Mouse (Mus musculus): ENCODE measurements at regions not wholly inside any gene's neighbourhood (a gene's known extent, or its start where the extent isn't known, plus 50 kb on each side); places are given as distances from the start of the nearest gene placed in this dataset.

DNA sequence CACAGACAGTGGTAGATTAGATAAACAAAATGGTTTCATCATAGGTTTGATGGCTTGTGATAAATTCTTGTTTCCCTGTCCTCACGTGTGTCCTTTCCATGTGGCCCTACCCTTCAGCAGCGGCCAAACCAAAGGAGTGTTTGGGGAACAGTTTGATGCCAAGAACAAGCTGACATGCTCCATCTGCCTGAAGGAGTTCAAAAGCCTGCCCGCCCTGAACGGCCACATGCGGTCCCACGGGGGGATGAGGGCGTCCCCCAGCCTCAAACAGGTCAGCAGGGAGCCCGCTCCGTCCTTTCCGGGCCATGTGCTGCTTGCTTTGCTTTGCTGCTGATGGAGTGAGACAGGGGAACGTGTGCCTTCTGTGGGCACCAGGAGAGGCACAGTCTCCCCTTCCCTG lies 51.0 kb upstream of the Mrps10 start:
- Histone ChIP-seq H3K9me3 (ENCODE audit: control insufficient read depth, low read depth, low read length) (no peaks in the 10 kb centered on the region), H3K27me3 (ENCODE audit: control insufficient read depth, insufficient read depth, low read length) (no peaks in the 10 kb centered on the region), H3K36me3 (ENCODE audit: control insufficient read depth, insufficient read depth, low read length) (peaks cover 49% of the 10 kb centered on the region), H3K4me1 (ENCODE audit: control insufficient read depth, insufficient read depth, low read length) (no peaks in the 10 kb centered on the region), H3K4me2 (replicated peaks; ENCODE audit: low read depth, low read length) (no peak overlapping the region), H3K4me3 (ENCODE audit: low read depth, low read length) (no peak overlapping the region), H3K27ac (ENCODE audit: low read length) (no peak overlapping the region), H3K9ac (replicated peaks; ENCODE audit: low read depth, low read length) (no peak overlapping the region)
- WGBS = 95% methylated on average over 11 of the region's 11 CpGs
- no peak for ATAC-seq (ENCODE audit: insufficient number of reproducible peaks, insufficient read depth, low FRiP score, low read depth)

DNA sequence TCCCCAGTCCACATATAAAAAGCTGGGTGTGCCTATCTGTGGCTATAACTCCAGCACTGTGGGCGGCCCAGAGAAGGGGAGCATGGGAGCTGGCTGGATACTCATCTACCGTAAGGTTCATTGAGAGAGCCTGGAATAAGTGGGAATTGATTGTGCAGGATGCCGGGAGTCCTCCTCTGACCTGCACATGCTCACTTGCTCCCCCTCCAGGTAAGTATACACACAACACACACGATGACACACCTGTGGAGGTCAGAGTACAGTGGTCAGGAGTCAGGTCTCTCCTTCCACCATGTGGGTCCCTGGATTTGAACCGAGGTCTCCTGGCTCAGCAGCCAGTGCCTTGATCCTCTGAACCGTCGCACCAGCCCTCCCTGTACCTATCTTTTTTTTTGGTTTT lies 55.5 kb upstream of the Mrps10 start:
- no peak for ATAC-seq (ENCODE audit: insufficient number of reproducible peaks, insufficient read depth, low FRiP score, low read depth)
- Histone ChIP-seq H3K36me3 (ENCODE audit: control insufficient read depth, insufficient read depth, low read length) (peaks cover 39% of the 10 kb centered on the region), H3K4me1 (ENCODE audit: control insufficient read depth, insufficient read depth, low read length) (no peaks in the 10 kb centered on the region), H3K4me3 (ENCODE audit: low read depth, low read length) (no peak overlapping the region), H3K27ac (ENCODE audit: low read length) (no peak overlapping the region), H3K4me2 (replicated peaks; ENCODE audit: low read depth, low read length) (no peak overlapping the region), H3K9ac (replicated peaks; ENCODE audit: low read depth, low read length) (no peak overlapping the region), H3K27me3 (ENCODE audit: control insufficient read depth, insufficient read depth, low read length) (no peaks in the 10 kb centered on the region), H3K9me3 (ENCODE audit: control insufficient read depth, low read depth, low read length) (no peaks in the 10 kb centered on the region)
- 97% methylated on average over 7 of the region's 7 CpGs for WGBS

DNA sequence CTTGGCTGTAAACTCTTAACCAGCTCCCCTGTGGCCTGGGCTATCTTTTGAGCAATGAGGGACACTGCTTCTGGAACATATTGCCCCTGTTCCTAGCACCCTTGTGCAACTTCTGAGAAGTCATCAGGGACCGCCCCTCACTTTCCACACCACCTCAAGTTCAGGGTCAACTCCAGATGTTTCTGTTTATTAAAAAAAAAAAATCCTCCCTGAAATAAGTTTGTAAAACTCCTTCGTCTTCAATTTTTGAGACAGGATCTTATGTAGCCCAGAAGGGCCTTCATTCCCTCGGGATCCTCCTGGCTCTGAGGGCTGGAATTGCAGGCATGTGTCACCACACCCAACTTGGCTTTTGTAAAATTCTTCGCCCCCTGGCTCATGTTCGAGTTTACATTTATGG lies 57.4 kb upstream of the Mrps10 start:
- no peaks in the 10 kb centered on the region for H3K27me3 ChIP-seq (ENCODE audit: control insufficient read depth, insufficient read depth, low read length)
- 68% methylated on average over 5 of the region's 5 CpGs for WGBS
- no peaks in the 10 kb centered on the region for H3K4me1 ChIP-seq (ENCODE audit: control insufficient read depth, insufficient read depth, low read length)
- H3K27ac ChIP-seq (ENCODE audit: low read length) = no peak overlapping the region
- H3K9me3 ChIP-seq (ENCODE audit: control insufficient read depth, low read depth, low read length) = no peaks in the 10 kb centered on the region
- no peak overlapping the region for H3K4me2 ChIP-seq (replicated peaks; ENCODE audit: low read depth, low read length)
- no peak overlapping the region for H3K9ac ChIP-seq (replicated peaks; ENCODE audit: low read depth, low read length)
- peaks cover 25% of the 10 kb centered on the region for H3K36me3 ChIP-seq (ENCODE audit: control insufficient read depth, insufficient read depth, low read length)
- no peak for ATAC-seq (ENCODE audit: insufficient number of reproducible peaks, insufficient read depth, low FRiP score, low read depth)
- no peak overlapping the region for H3K4me3 ChIP-seq (ENCODE audit: low read depth, low read length)

DNA sequence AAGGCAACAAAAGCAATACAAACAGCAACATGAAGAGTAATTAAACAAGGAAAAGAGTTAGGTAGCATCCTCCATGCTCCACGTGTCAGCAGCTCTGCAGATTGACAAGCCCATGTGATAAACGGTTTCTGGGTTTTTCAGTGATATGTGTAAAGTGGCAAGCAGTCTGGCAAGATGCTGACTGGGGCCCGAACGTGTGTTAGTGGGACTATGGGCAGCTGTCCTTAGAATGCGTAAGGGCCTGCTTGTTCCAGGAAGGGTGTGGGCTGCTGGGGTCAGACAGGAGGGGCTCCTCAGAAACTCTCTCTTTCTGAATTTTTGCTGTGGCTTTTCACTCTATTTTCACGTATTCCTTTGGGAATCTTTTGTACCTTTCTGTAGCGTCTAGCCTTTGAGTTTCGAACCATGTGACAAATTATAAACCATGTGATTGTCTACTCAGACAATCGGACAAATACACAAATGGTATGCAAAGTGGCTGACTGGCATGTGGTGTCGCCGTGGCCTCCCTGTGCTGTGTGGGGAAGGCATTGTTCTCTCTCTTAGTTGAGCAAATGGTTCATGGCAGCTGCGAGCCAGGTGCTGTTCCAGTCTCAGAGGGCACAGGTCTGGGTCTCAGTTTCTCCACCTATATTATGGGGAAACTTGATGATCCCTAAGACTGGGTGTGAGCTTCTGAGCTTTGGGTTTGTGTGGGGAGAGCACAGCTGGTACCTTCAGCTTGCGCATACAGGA lies 62.5 kb upstream of the Mrps10 start:
- 0 out of 2 replicates have a peak, but pooled peaks cover 7% of the 10 kb centered on the region for H3K4me1 ChIP-seq (ENCODE audit: control insufficient read depth, insufficient read depth, low read length)
- no peak overlapping the region for H3K4me2 ChIP-seq (replicated peaks; ENCODE audit: low read depth, low read length)
- H3K27ac ChIP-seq (ENCODE audit: low read length) = no peak overlapping the region
- 78% methylated on average over 13 of the region's 13 CpGs for WGBS
- H3K4me3 ChIP-seq (ENCODE audit: low read depth, low read length) = no peak overlapping the region
- H3K36me3 ChIP-seq (ENCODE audit: control insufficient read depth, insufficient read depth, low read length) = no peaks in the 10 kb centered on the region; the same call in 1 of the 2 replicates
- H3K9ac ChIP-seq (replicated peaks; ENCODE audit: low read depth, low read length) = no peak overlapping the region
- no peak for ATAC-seq (ENCODE audit: insufficient number of reproducible peaks, insufficient read depth, low FRiP score, low read depth)
- H3K27me3 ChIP-seq (ENCODE audit: control insufficient read depth, insufficient read depth, low read length) = no peaks in the 10 kb centered on the region
- no peaks in the 10 kb centered on the region for H3K9me3 ChIP-seq (ENCODE audit: control insufficient read depth, low read depth, low read length)

DNA sequence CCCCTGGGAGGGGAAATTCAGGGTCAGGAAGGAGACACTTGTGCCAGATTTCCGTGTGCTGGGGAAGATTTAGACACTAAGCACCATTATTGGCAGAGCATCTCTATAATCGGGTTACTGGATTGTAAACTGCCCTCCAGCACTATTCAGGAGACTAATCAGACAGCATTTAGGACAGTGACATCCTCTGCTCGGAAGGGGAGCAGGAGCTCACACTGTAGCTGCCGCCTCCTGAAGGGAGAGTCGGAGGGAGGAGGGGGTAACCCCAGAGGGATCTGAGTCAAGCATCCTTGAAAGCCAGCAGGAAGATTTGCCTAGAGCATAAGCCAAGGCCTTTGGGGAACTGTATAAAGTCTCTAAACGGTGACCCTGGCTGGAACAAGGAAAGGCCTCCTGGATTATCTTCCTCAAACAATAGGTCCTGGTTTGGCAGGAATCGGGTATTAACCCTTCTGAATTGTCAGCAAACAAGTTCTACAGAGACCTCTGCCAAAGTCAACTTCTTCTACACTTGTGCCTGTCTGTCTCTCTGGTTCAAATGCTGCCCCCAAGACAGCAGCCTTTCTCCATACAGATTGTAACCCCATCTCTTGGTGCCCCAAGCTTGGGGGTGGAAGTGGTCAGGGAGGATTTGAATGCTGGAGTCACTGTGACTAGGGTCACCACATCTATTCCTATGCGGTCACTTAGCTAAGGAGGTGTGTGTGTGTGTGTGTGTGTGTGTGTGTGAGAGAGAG lies 64.1 kb upstream of the Mrps10 start:
- WGBS = 56% methylated on average over 8 of the region's 8 CpGs
- no peaks in the 10 kb centered on the region for H3K27me3 ChIP-seq (ENCODE audit: control insufficient read depth, insufficient read depth, low read length)
- H3K9me3 ChIP-seq (ENCODE audit: control insufficient read depth, low read depth, low read length) = no peaks in the 10 kb centered on the region
- no peak overlapping the region for H3K4me2 ChIP-seq (replicated peaks; ENCODE audit: low read depth, low read length)
- H3K27ac ChIP-seq (ENCODE audit: low read length) = no peak overlapping the region
- H3K4me1 ChIP-seq (ENCODE audit: control insufficient read depth, insufficient read depth, low read length) = 0 out of 2 replicates have a peak, but pooled peaks cover 7% of the 10 kb centered on the region
- no peak overlapping the region for H3K9ac ChIP-seq (replicated peaks; ENCODE audit: low read depth, low read length)
- ATAC-seq (ENCODE audit: insufficient number of reproducible peaks, insufficient read depth, low FRiP score, low read depth) = no peak
- no peak overlapping the region for H3K4me3 ChIP-seq (ENCODE audit: low read depth, low read length)
- H3K36me3 ChIP-seq (ENCODE audit: control insufficient read depth, insufficient read depth, low read length) = no peaks in the 10 kb centered on the region; the same call in 1 of the 2 replicates

DNA sequence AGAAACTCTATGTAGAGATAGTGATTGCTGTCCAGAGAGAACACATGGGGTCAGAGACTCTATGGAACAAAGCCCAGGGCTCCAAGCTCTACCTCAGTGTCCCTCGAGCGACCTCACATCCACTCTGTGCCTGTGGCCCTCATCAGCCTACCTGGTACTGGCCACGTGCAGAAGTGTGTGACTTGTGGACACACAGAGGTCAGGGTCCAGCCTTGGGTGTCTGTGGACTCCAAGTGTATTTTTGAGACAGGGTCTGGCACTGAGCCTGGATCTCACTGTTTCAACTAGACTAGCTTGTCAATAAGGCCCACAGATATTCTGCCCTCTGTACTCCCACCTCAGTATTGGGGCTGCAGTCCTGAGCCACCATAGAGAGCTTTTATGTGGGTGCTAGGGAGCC lies 65.1 kb upstream of the Mrps10 start:
- Histone ChIP-seq H3K27me3 (ENCODE audit: control insufficient read depth, insufficient read depth, low read length) (no peaks in the 10 kb centered on the region), H3K36me3 (ENCODE audit: control insufficient read depth, insufficient read depth, low read length) (no peaks in the 10 kb centered on the region; the same call in 1 of the 2 replicates), H3K4me3 (ENCODE audit: low read depth, low read length) (no peak overlapping the region), H3K27ac (ENCODE audit: low read length) (no peak overlapping the region), H3K4me1 (ENCODE audit: control insufficient read depth, insufficient read depth, low read length) (0 out of 2 replicates have a peak, but pooled peaks cover 7% of the 10 kb centered on the region), H3K9me3 (ENCODE audit: control insufficient read depth, low read depth, low read length) (no peaks in the 10 kb centered on the region), H3K4me2 (replicated peaks; ENCODE audit: low read depth, low read length) (no peak overlapping the region), H3K9ac (replicated peaks; ENCODE audit: low read depth, low read length) (no peak overlapping the region)
- WGBS = 88% methylated on average over 3 of the region's 3 CpGs
- ATAC-seq (ENCODE audit: insufficient number of reproducible peaks, insufficient read depth, low FRiP score, low read depth) = no peak

DNA sequence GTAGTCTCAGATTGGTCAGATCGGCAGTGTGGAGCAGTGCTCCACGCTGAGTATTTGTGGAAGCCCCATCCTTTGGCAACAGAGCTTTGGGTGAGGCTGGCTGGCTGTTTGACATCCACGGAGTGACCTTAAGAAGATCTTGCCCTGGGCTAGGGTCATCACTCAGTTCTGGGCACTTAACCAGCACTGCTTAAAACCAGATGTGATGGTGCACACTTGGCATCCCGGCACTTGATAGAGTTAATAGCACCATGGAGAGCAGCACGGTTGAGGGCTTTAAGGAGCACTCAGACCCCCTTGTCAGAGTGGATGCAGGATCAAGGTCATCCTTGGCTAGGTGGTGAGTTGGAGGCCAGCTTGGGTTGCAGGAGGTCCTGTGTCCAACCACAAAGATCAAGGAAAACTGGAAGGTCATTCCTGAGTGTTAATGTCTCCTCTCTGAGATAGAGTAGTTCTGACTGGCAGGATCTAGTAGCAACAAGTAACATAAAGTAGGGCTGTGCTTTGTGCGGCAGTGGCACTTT lies 70.2 kb upstream of the Mrps10 start:
- H3K4me2 ChIP-seq (replicated peaks; ENCODE audit: low read depth, low read length) = no peak overlapping the region
- no peak overlapping the region for H3K27ac ChIP-seq (ENCODE audit: low read length)
- no peak for ATAC-seq (ENCODE audit: insufficient number of reproducible peaks, insufficient read depth, low FRiP score, low read depth)
- no peaks in the 10 kb centered on the region for H3K27me3 ChIP-seq (ENCODE audit: control insufficient read depth, insufficient read depth, low read length)
- WGBS = 85% methylated on average over 6 of the region's 6 CpGs
- H3K9me3 ChIP-seq (ENCODE audit: control insufficient read depth, low read depth, low read length) = no peaks in the 10 kb centered on the region
- peaks cover 34% of the 10 kb centered on the region for H3K4me1 ChIP-seq (ENCODE audit: control insufficient read depth, insufficient read depth, low read length)
- no peak overlapping the region for H3K9ac ChIP-seq (replicated peaks; ENCODE audit: low read depth, low read length)
- no peak overlapping the region for H3K4me3 ChIP-seq (ENCODE audit: low read depth, low read length)
- H3K36me3 ChIP-seq (ENCODE audit: control insufficient read depth, insufficient read depth, low read length) = no peaks in the 10 kb centered on the region

DNA sequence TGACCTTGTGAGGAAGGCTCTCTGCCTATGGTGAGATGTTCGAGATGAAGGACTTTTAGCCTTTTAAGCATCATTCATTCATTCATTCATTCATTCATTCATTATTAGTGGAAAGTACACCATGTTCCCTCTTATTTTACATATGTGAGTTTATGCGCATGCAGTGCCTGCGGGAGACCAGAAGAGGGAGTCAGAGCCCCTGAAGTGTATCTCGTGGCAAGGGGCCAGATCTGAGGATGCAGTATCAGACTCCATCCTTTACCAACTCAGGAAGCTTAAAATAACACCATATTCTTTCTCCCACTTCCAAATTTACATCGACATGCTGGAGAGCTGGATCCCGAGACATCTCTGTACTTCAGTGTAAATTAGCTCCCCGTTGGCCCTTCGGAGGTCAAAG lies 70.7 kb upstream of the Mrps10 start:
- no peak overlapping the region for H3K4me3 ChIP-seq (ENCODE audit: low read depth, low read length)
- H3K9ac ChIP-seq (replicated peaks; ENCODE audit: low read depth, low read length) = no peak overlapping the region
- 0 out of 2 replicates have a peak, but pooled peaks cover 3% of the 10 kb centered on the region for H3K36me3 ChIP-seq (ENCODE audit: control insufficient read depth, insufficient read depth, low read length)
- no peak for ATAC-seq (ENCODE audit: insufficient number of reproducible peaks, insufficient read depth, low FRiP score, low read depth)
- no peak overlapping the region for H3K4me2 ChIP-seq (replicated peaks; ENCODE audit: low read depth, low read length)
- no peaks in the 10 kb centered on the region for H3K9me3 ChIP-seq (ENCODE audit: control insufficient read depth, low read depth, low read length)
- WGBS = 85% methylated on average over 8 of the region's 8 CpGs
- H3K27me3 ChIP-seq (ENCODE audit: control insufficient read depth, insufficient read depth, low read length) = no peaks in the 10 kb centered on the region
- H3K27ac ChIP-seq (ENCODE audit: low read length) = no peak overlapping the region
- H3K4me1 ChIP-seq (ENCODE audit: control insufficient read depth, insufficient read depth, low read length) = peaks cover 37% of the 10 kb centered on the region
